Mouse (Mus musculus): Measurements from ENCODE around the gene Tmem245. TPM values are rescaled to one million over a fixed set of nuclear protein-coding genes. Genes with fewer than 3 reads are reported as not detected.

Gene Tmem245
- polyA plus RNA-seq, 1 experiment from 2014 or later = 4.8 TPM

DNA sequence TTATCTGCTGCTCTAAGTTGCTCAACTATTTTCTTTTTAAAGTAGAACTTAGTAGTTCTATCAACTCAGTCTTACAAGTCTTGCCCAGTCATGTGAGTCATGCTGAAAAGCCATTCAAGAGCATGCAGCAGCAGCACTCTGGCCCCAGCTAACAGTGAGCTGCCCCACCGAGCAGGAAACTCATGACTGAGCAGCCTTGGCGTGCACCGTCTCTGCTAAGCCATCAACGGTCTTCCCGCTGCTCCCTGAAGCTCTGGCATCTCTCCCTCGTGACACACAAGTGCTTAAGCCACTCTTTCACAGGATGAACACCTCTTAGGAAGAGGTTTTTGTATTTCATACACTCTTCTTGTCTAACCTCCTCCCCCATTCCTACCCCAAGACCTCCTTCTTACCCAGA lies 10.1 kb downstream of the Tmem245 start:
- no peak for ATAC-seq
- WGBS = 76% methylated on average over 6 of the region's 6 CpGs
- Histone ChIP-seq H3K27me3 (replicated peaks; ENCODE audit: control insufficient read depth, insufficient read depth, low read length) (no peaks in the 10 kb centered on the region), H3K4me2 (ENCODE audit: low read length) (no peak overlapping the region), H3K4me3 (ENCODE audit: low read depth, low read length) (no peak overlapping the region), H3K36me3 (ENCODE audit: control insufficient read depth, insufficient read depth, low read length) (peaks cover 24% of the 10 kb centered on the region), H3K27ac (ENCODE audit: low read depth, low read length) (no peak overlapping the region), H3K9ac (ENCODE audit: low read length) (no peak overlapping the region), H3K4me1 (ENCODE audit: control insufficient read depth, insufficient read depth, low read length) (0 out of 2 replicates have a peak, but pooled peaks cover 2% of the 10 kb centered on the region), H3K9me3 (replicated peaks; ENCODE audit: control insufficient read depth, low read length) (no peaks in the 10 kb centered on the region)
- no peak for DNase-seq (ENCODE audit: low spot score)

- H3K27me3 ChIP-seq (replicated peaks; ENCODE audit: control insufficient read depth, insufficient read depth, low read length) = no peaks in the 10 kb centered on the region
- H3K4me3 ChIP-seq (ENCODE audit: low read depth, low read length) = no peak overlapping the region
- no CpG with 5 or more reads among the region's 1 CpGs for WGBS
- no peak overlapping the region for H3K4me2 ChIP-seq (ENCODE audit: low read length)
- H3K4me1 ChIP-seq (ENCODE audit: control insufficient read depth, insufficient read depth, low read length) = no peaks in the 10 kb centered on the region
- no peaks in the 10 kb centered on the region for H3K9me3 ChIP-seq (replicated peaks; ENCODE audit: control insufficient read depth, low read length)
- no peak for ATAC-seq
- H3K27ac ChIP-seq (ENCODE audit: low read depth, low read length) = no peak overlapping the region
- DNase-seq (ENCODE audit: low spot score) = no peak
- H3K9ac ChIP-seq (ENCODE audit: low read length) = no peak overlapping the region
- H3K36me3 ChIP-seq (ENCODE audit: control insufficient read depth, insufficient read depth, low read length) = peaks cover 24% of the 10 kb centered on the region
Observed at GRCm38 (mm10) chr4:56935327-56935726, 11.9 kb downstream of the Tmem245 start.

DNA sequence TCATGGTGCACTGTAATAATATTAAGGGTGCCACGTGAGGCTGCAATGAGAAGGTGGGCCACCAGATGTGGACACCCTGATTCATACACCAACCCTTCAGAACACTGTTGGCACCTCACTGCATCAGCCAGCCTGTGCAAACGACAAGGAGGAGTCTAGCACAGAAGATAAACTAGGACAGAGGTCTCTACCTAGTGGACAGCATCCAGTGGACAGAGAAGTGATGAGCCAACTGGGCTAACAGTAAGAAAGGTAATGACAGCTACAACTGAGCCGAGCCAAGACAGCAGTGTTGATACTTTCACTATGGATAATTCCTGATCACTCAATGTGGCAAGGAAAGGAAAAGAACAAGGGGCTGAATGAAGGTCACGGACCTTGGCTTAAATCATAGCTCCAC lies 14.1 kb downstream of the Tmem245 start:
- no peak for ATAC-seq
- 98% methylated on average over 4 of the region's 4 CpGs for WGBS

DNA sequence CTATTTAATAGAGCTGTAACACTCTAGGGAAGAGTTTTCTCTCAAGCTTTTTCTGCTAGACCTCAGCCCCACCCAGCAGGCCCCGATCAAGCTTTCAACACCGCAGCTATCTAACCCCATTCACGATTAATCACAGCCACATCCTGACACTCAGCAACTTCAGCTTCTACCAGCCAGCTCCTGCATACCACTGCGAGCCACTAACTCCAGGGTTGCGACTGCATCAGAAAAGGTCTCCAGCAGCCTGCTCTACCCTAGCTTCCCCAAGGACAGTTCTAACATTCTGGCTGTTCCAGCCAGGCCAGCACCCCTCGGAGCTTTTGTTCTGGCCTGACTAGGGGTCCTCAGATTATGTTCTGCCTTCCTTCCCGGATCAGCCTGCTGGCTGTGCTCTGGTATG lies 15.1 kb downstream of the Tmem245 start:
- no peak overlapping the region for H3K4me3 ChIP-seq (ENCODE audit: low read depth, low read length)
- ATAC-seq = no peak

More for the DNA sequence above, 14.1 kb downstream of the Tmem245 start:
- no peaks in the 10 kb centered on the region for H3K27me3 ChIP-seq (replicated peaks; ENCODE audit: control insufficient read depth, insufficient read depth, low read length)
- H3K4me2 ChIP-seq (ENCODE audit: low read length) = no peak overlapping the region
- H3K36me3 ChIP-seq (ENCODE audit: control insufficient read depth, insufficient read depth, low read length) = peaks cover 22% of the 10 kb centered on the region
- no peaks in the 10 kb centered on the region for H3K4me1 ChIP-seq (ENCODE audit: control insufficient read depth, insufficient read depth, low read length)
- no peaks in the 10 kb centered on the region for H3K9me3 ChIP-seq (replicated peaks; ENCODE audit: control insufficient read depth, low read length)
- no peak overlapping the region for H3K9ac ChIP-seq (ENCODE audit: low read length)
- no peak overlapping the region for H3K27ac ChIP-seq (ENCODE audit: low read depth, low read length)
- DNase-seq (ENCODE audit: low spot score) = no peak
- H3K4me3 ChIP-seq (ENCODE audit: low read depth, low read length) = no peak overlapping the region

DNA sequence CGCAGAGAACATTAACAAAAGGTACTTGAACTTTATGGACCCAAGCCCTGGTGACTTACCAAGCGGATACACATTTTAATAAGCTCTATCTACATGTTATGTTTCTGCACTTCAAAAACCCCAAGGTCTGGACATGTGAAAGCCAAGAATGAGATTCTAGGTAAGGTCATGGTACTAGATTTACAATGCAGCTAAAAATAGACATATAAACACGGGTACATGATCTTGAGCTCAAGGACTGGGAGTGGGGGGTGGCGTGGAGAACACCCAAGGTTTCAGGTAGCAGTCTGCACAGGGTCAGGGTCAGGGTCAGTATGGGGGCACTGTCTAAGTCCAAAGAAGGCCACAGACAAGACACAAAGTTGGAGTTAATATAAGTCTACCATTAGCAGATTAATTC lies 16.9 kb downstream of the Tmem245 start:
- 82% methylated on average over 4 of the region's 4 CpGs for WGBS
- no peak overlapping the region for H3K4me2 ChIP-seq (ENCODE audit: low read length)
- peaks cover 21% of the 10 kb centered on the region for H3K36me3 ChIP-seq (ENCODE audit: control insufficient read depth, insufficient read depth, low read length)
- H3K9ac ChIP-seq (ENCODE audit: low read length) = no peak overlapping the region
- H3K27me3 ChIP-seq (replicated peaks; ENCODE audit: control insufficient read depth, insufficient read depth, low read length) = no peaks in the 10 kb centered on the region
- H3K4me3 ChIP-seq (ENCODE audit: low read depth, low read length) = no peak overlapping the region
- H3K9me3 ChIP-seq (replicated peaks; ENCODE audit: control insufficient read depth, low read length) = no peaks in the 10 kb centered on the region
- H3K27ac ChIP-seq (ENCODE audit: low read depth, low read length) = no peak overlapping the region
- no peaks in the 10 kb centered on the region for H3K4me1 ChIP-seq (ENCODE audit: control insufficient read depth, insufficient read depth, low read length)
- no peak for ATAC-seq
- no peak for DNase-seq (ENCODE audit: low spot score)

More for the DNA sequence above, 15.1 kb downstream of the Tmem245 start:
- DNase-seq (ENCODE audit: low spot score) = no peak
- Histone ChIP-seq H3K27ac (ENCODE audit: low read depth, low read length) (no peak overlapping the region), H3K9me3 (replicated peaks; ENCODE audit: control insufficient read depth, low read length) (no peaks in the 10 kb centered on the region), H3K4me1 (ENCODE audit: control insufficient read depth, insufficient read depth, low read length) (no peaks in the 10 kb centered on the region), H3K27me3 (replicated peaks; ENCODE audit: control insufficient read depth, insufficient read depth, low read length) (no peaks in the 10 kb centered on the region), H3K9ac (ENCODE audit: low read length) (no peak overlapping the region), H3K4me2 (ENCODE audit: low read length) (no peak overlapping the region), H3K36me3 (ENCODE audit: control insufficient read depth, insufficient read depth, low read length) (peaks cover 22% of the 10 kb centered on the region)
- 52% methylated on average over 7 of the region's 7 CpGs for WGBS

- WGBS = 93% methylated on average over 4 of the region's 4 CpGs
- no peak overlapping the region for H3K9ac ChIP-seq (ENCODE audit: low read length)
- ATAC-seq (no peak), DNase-seq (ENCODE audit: low spot score) (no peak)
- H3K4me1 ChIP-seq (ENCODE audit: control insufficient read depth, insufficient read depth, low read length) = no peaks in the 10 kb centered on the region
- H3K27me3 ChIP-seq (replicated peaks; ENCODE audit: control insufficient read depth, insufficient read depth, low read length) = no peaks in the 10 kb centered on the region
- peaks cover 31% of the 10 kb centered on the region for H3K36me3 ChIP-seq (ENCODE audit: control insufficient read depth, insufficient read depth, low read length)
- no peak overlapping the region for H3K4me2 ChIP-seq (ENCODE audit: low read length)
- H3K9me3 ChIP-seq (replicated peaks; ENCODE audit: control insufficient read depth, low read length) = no peaks in the 10 kb centered on the region
- no peak overlapping the region for H3K27ac ChIP-seq (ENCODE audit: low read depth, low read length)
- H3K4me3 ChIP-seq (ENCODE audit: low read depth, low read length) = no peak overlapping the region
Observed at GRCm38 (mm10) chr4:56926971-56927370, 20.3 kb downstream of the Tmem245 start.

DNA sequence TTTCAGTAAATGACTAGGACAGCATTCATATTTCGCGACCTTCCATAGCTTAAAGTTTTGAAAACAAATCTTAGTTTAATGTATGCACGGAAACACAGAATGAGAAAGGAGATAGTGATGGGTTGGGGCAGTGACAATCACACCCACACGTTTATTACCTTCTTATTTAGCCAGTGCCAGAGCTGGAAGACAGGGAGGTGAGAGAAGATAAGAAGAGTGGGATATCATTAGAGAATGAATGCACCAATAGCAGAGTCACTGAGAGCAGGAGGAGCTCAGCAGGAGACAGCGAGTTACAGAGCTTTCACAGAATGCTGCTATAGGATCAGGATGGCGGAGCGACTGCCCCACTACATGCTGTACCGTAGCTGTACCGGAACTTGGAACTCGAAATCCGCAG lies 25.0 kb downstream of the Tmem245 start:
- peaks cover 39% of the 10 kb centered on the region for H3K36me3 ChIP-seq (ENCODE audit: control insufficient read depth, insufficient read depth, low read length)
- DNase-seq (ENCODE audit: low spot score) = no peak
- 93% methylated on average over 11 of the region's 11 CpGs for WGBS

GRCm38 (mm10) chr4:56915732-56916325 lies 31.4 kb downstream of the Tmem245 start:
- no peaks in the 10 kb centered on the region for H3K27me3 ChIP-seq (replicated peaks; ENCODE audit: control insufficient read depth, insufficient read depth, low read length)
- DNase-seq (ENCODE audit: low spot score) (no peak), ATAC-seq (no peak)
- H3K4me3 ChIP-seq (ENCODE audit: low read depth, low read length) = no peak overlapping the region
- H3K9me3 ChIP-seq (replicated peaks; ENCODE audit: control insufficient read depth, low read length) = no peaks in the 10 kb centered on the region
- H3K27ac ChIP-seq (ENCODE audit: low read depth, low read length) = no peak overlapping the region
- H3K9ac ChIP-seq (ENCODE audit: low read length) = no peak overlapping the region
- H3K36me3 ChIP-seq (ENCODE audit: control insufficient read depth, insufficient read depth, low read length) = peaks cover 50% of the 10 kb centered on the region
- WGBS = 90% methylated on average over 15 of the region's 15 CpGs
- no peak overlapping the region for H3K4me2 ChIP-seq (ENCODE audit: low read length)
- H3K4me1 ChIP-seq (ENCODE audit: control insufficient read depth, insufficient read depth, low read length) = no peaks in the 10 kb centered on the region

More for the DNA sequence above, 25.0 kb downstream of the Tmem245 start:
- Histone ChIP-seq H3K9me3 (replicated peaks; ENCODE audit: control insufficient read depth, low read length) (no peaks in the 10 kb centered on the region), H3K27me3 (replicated peaks; ENCODE audit: control insufficient read depth, insufficient read depth, low read length) (no peaks in the 10 kb centered on the region), H3K4me1 (ENCODE audit: control insufficient read depth, insufficient read depth, low read length) (no peaks in the 10 kb centered on the region), H3K27ac (ENCODE audit: low read depth, low read length) (no peak overlapping the region), H3K4me2 (ENCODE audit: low read length) (no peak overlapping the region), H3K9ac (ENCODE audit: low read length) (no peak overlapping the region), H3K4me3 (ENCODE audit: low read depth, low read length) (no peak overlapping the region)
- no peak for ATAC-seq

GRCm38 (mm10) chr4:56914761-56915160 lies 32.5 kb downstream of the Tmem245 start:
- no peak overlapping the region for H3K9ac ChIP-seq (ENCODE audit: low read length)
- DNase-seq (ENCODE audit: low spot score) (no peak), ATAC-seq (no peak)
- H3K4me3 ChIP-seq (ENCODE audit: low read depth, low read length) = no peak overlapping the region
- H3K9me3 ChIP-seq (replicated peaks; ENCODE audit: control insufficient read depth, low read length) = no peaks in the 10 kb centered on the region
- H3K36me3 ChIP-seq (ENCODE audit: control insufficient read depth, insufficient read depth, low read length) = peaks cover 57% of the 10 kb centered on the region
- no peak overlapping the region for H3K27ac ChIP-seq (ENCODE audit: low read depth, low read length)
- H3K4me2 ChIP-seq (ENCODE audit: low read length) = no peak overlapping the region
- WGBS = 75% methylated on average over 1 of the region's 1 CpGs
- no peaks in the 10 kb centered on the region for H3K4me1 ChIP-seq (ENCODE audit: control insufficient read depth, insufficient read depth, low read length)
- no peaks in the 10 kb centered on the region for H3K27me3 ChIP-seq (replicated peaks; ENCODE audit: control insufficient read depth, insufficient read depth, low read length)

Data from forebrain, embryonic 14.5 days (tissue).